Mouse (Mus musculus): ENCODE data around the gene Psmb9. TPM values are rescaled to one million over a fixed set of nuclear protein-coding genes. Genes with fewer than 3 reads are reported as not detected.

The Psmb9 gene
- polyA plus RNA-seq, 1 experiment: 134 TPM

DNA sequence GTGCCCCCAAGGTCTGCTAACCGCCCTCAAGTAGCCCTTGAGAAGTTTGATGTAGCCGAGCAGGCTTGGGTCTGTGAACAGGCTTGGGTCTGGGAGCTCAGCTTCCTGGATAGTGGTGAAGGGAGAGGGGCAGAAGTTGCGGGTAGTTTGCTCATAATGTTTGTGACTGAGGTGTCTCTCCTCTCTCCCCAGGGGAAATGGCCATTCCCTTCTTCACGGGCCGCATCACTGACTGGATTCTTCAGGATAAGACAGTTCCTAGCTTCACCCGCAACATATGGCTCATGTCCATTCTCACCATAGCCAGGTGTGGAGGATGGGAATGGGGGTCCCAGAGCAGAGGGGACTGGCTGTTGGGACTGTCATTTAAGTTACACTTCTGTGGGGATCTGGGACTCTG, 1.4 kb upstream of the Psmb9 start:
- H3K4me3 ChIP-seq (ENCODE audit: insufficient read depth, low read length): no peak overlapping the region
- TF ChIP-seq CTCF (IDR thresholded peaks at IDR 0.05; ENCODE audit: low read depth, low read length): no peak
- no peak for TF ChIP-seq POLR2A (IDR thresholded peaks at IDR 0.05; ENCODE audit: borderline replicate concordance, low read depth, low read length)
- H3K4me1 ChIP-seq (ENCODE audit: control insufficient read depth, insufficient read depth, low read length): peaks cover 7% of the 10 kb centered on the region; the same call in 1 of the 2 replicates
- H3K27ac ChIP-seq (ENCODE audit: insufficient read depth, low read depth, low read length): no peak overlapping the region

DNA sequence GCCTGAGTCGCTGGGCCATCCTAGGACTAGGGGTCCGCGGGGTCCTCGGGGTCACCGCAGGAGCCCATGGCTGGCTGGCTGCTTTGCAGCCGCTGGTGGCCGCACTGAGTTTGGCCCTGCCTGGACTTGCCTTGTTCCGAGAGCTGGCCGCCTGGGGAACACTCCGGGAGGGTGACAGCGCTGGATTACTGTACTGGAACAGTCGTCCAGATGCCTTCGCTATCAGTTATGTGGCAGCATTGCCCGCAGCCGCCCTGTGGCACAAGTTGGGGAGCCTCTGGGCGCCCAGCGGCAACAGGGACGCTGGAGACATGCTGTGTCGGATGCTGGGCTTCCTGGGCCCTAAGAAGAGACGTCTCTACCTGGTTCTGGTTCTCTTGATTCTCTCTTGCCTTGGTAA, 446 bp upstream of the Psmb9 start:
- TF ChIP-seq POLR2A (IDR thresholded peaks at IDR 0.05; ENCODE audit: borderline replicate concordance, low read depth, low read length) (no peak), CTCF (IDR thresholded peaks at IDR 0.05; ENCODE audit: low read depth, low read length) (no peak)
- H3K27ac ChIP-seq (ENCODE audit: insufficient read depth, low read depth, low read length): peak overlapping the region; percentile 89
- H3K4me1 ChIP-seq (ENCODE audit: control insufficient read depth, insufficient read depth, low read length): peaks cover 7% of the 10 kb centered on the region; the same call in 1 of the 2 replicates
- peak overlapping the region; percentile 81 for H3K4me3 ChIP-seq (ENCODE audit: insufficient read depth, low read length)

DNA sequence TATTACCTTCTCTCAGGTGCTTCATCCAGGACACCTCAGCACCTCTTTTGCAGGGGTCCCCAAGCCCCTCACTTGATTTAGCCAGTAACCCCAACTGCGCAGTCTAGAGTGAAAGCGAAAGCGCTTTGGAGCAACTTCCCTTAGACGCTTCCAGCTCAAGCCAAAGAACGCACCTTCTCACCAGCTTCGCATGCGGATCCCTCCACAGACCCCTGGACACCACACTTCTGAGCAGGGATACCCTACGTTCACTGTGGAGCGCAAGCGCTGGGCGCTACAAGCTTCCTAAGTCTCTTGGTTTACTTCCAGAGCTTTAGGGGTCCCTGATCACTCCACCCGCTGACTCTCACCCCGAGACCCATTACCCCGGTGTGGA, 691 bp downstream of the Psmb9 start:
- peak overlapping the region; percentile 81 for H3K4me3 ChIP-seq (ENCODE audit: insufficient read depth, low read length)
- H3K27ac ChIP-seq (ENCODE audit: insufficient read depth, low read depth, low read length): peak overlapping the region; percentile 65
- no peak for TF ChIP-seq POLR2A (IDR thresholded peaks at IDR 0.05; ENCODE audit: borderline replicate concordance, low read depth, low read length)
- TF ChIP-seq CTCF (IDR thresholded peaks at IDR 0.05; ENCODE audit: low read depth, low read length): no peak; the same call in 1 of the 2 replicates
- H3K4me1 ChIP-seq (ENCODE audit: control insufficient read depth, insufficient read depth, low read length): peaks cover 7% of the 10 kb centered on the region; the same call in 1 of the 2 replicates

DNA sequence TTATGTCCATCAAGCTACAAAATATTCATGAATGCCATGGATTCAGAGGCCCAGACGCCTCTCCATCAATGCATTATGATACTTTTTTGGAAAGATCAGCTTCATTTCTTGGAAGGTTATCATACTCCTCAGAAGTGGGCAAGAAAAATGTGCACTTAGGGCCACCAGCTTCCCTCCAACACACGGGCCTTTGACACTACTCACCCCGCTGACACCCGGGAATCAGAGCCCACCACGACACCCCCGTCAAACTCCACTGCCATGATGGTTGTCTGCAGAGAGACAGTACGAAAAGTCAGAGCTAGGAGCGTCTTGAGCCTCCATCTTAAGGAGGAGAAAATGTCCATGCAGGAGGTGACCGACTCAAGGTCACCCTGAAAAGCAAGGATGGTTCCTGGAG, 2.0 kb downstream of the Psmb9 start:
- TF ChIP-seq POLR2A (IDR thresholded peaks at IDR 0.05; ENCODE audit: borderline replicate concordance, low read depth, low read length) (no peak), CTCF (IDR thresholded peaks at IDR 0.05; ENCODE audit: low read depth, low read length) (no peak)
- Histone ChIP-seq H3K4me1 (ENCODE audit: control insufficient read depth, insufficient read depth, low read length) (peaks cover 12% of the 10 kb centered on the region), H3K4me3 (ENCODE audit: insufficient read depth, low read length) (no peak overlapping the region), H3K27ac (ENCODE audit: insufficient read depth, low read depth, low read length) (no peak overlapping the region)

DNA sequence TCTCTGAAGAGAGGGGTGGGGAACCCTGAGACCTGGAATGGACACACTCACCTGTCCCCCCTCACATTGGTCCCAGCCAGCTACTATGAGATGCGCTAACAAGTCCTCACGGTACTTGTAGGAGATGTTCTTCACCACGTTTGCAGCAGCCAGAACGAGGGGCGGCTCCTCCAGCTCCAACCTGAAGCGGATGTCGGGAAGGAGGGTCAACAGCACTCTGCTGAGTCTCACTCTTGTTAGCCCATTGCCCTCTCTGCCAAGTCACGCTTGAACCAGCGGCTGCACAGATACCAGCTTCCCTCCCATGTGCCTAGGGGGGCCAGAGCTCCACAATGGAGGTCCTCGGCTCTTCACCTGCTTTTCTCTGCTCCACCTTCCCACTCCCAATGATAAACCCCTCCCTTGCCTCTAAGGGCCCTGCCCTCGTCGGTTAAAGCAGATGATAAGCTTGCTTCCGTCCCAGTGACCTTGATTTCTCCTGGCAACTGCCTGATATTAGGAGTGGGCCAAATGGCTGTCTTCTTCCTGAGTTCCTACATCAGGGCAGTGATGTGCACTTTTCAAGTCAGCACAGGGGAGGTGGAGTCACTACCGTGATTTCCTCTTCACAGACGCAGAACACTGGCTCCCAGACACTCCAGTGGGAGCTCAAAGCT, 3.9 kb downstream of the Psmb9 start:
- Histone ChIP-seq H3K4me3 (ENCODE audit: insufficient read depth, low read length) (no peak overlapping the region), H3K27ac (ENCODE audit: insufficient read depth, low read depth, low read length) (no peak overlapping the region), H3K4me1 (ENCODE audit: control insufficient read depth, insufficient read depth, low read length) (peaks cover 11% of the 10 kb centered on the region)
- no peak for TF ChIP-seq POLR2A (IDR thresholded peaks at IDR 0.05; ENCODE audit: borderline replicate concordance, low read depth, low read length)
- TF ChIP-seq CTCF (IDR thresholded peaks at IDR 0.05; ENCODE audit: low read depth, low read length): no peak

DNA sequence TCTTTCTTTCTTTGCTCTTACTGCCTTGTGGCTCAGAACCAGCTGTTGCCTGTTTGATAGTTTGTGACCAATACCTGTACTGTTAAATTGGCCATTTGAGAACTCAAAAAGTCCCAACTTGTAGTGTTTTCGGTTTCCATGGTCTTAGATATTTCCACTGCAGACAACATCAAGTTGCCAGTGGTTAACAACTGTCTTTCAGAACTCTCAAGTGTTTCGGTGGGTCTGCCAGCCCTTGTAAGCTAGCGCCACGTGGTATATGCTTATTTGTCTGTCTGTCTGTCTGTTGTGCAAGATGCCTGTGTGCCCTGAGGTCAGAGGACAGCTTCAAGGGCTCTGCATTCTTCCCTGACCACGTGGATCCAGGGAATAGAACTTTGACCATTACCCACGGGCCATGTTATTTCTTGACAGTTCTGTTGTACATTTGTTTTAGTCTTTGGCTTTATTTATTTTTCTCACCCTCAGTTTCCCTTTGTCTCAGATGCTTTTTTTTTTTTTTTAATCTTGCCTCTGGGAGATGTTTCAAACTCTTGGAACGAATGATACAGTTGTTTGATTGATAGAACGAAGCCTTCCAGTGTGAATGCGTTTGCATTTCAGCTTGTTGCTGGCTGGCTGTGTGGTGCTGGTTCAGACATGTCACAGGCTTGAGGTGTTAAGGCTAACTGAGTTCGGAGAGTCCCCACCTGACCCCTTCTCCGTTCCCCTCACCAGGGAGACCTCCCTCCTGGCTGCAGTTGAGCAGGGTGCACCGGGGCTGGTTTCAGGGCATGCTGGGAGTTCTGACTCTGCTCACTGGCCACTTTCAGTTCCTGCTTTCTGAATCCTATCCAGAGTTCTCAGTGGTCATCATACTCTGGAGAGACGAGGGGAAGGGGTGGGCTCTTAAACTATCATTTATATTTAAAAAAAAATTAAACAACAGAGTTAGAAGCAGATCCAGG, 7.4 kb downstream of the Psmb9 start:
- H3K27ac ChIP-seq (ENCODE audit: insufficient read depth, low read depth, low read length): no peak overlapping the region
- peaks cover 7% of the 10 kb centered on the region for H3K4me1 ChIP-seq (ENCODE audit: control insufficient read depth, insufficient read depth, low read length)
- H3K4me3 ChIP-seq (ENCODE audit: insufficient read depth, low read length): no peak overlapping the region
- no peak for TF ChIP-seq CTCF (IDR thresholded peaks at IDR 0.05; ENCODE audit: low read depth, low read length)
- no peak for TF ChIP-seq POLR2A (IDR thresholded peaks at IDR 0.05; ENCODE audit: borderline replicate concordance, low read depth, low read length)

DNA sequence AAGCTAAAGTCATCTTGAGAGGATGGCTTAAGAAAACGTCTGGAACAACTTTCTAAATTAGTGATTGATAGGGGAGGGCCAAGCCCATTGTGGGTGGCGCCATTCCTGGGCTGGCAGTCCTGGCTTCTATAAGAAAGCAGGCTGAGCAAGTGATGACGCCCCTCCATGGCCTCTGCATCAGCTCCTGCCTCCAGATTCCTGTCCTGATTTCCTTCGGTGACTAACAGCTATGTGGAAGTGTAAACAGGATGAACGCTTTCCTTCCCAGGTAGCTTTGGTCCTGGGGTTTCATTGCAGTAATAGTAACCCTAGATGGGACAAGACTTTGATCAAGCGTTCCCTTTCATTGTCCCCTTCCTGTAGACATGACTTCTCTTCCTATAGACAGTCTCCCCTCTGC, 8.5 kb downstream of the Psmb9 start:
- Histone ChIP-seq H3K4me1 (ENCODE audit: control insufficient read depth, insufficient read depth, low read length) (peaks cover 13% of the 10 kb centered on the region), H3K27ac (ENCODE audit: insufficient read depth, low read depth, low read length) (no peak overlapping the region), H3K4me3 (ENCODE audit: insufficient read depth, low read length) (no peak overlapping the region)
- TF ChIP-seq CTCF (IDR thresholded peaks at IDR 0.05; ENCODE audit: low read depth, low read length) (no peak), POLR2A (IDR thresholded peaks at IDR 0.05; ENCODE audit: borderline replicate concordance, low read depth, low read length) (no peak)

DNA sequence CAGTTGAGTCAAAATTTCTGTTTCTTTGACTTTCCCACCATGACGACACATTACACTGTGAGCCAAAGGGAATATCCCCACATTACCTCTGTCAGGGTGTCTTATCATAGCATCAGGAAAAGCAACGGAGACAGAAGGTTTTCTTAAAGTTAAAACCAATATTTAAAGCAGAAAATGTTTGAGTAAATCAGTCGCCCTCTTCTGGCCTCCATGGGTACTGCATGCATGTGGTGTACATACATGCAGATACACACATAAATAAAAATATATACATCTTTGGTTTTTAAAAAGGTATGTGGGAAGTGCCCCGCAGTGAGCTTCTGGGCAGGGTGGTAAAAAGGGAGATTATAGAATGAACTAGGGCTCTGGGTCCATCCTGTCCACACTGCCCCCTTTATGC, 10.4 kb downstream of the Psmb9 start:
- Histone ChIP-seq H3K4me3 (ENCODE audit: insufficient read depth, low read length) (no peak overlapping the region), H3K4me1 (ENCODE audit: control insufficient read depth, insufficient read depth, low read length) (peaks cover 13% of the 10 kb centered on the region), H3K27ac (ENCODE audit: insufficient read depth, low read depth, low read length) (no peak overlapping the region)
- TF ChIP-seq POLR2A (IDR thresholded peaks at IDR 0.05; ENCODE audit: borderline replicate concordance, low read depth, low read length) (no peak), CTCF (IDR thresholded peaks at IDR 0.05; ENCODE audit: low read depth, low read length) (0 out of 2 replicates have a peak, but pooled peaks have one; percentile 11)

DNA sequence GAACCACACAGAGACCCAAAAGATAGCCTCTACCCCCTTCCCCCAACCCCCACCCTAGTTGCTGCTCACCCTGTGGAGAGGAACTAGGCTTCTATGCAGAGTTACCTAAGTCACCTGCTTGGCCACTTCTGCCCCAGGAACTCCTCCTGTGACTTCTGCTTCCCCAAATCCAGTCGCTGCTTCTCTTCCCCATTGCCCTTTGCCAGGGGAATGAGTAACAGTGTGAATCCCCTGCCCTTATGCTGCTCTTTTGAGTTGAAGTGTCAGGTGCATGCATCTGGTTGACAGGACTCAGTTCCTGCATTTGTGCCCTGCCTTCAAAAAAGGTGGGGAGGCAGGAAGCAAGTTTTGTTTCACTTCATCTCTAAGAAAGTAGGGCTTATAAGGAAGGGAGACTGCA, 13.5 kb downstream of the Psmb9 start:
- TF ChIP-seq POLR2A (IDR thresholded peaks at IDR 0.05; ENCODE audit: borderline replicate concordance, low read depth, low read length) (no peak), CTCF (IDR thresholded peaks at IDR 0.05; ENCODE audit: low read depth, low read length) (no peak)
- H3K27ac ChIP-seq (ENCODE audit: insufficient read depth, low read depth, low read length): no peak overlapping the region
- H3K4me3 ChIP-seq (ENCODE audit: insufficient read depth, low read length): no peak overlapping the region
- H3K4me1 ChIP-seq (ENCODE audit: control insufficient read depth, insufficient read depth, low read length): peaks cover 6% of the 10 kb centered on the region

DNA sequence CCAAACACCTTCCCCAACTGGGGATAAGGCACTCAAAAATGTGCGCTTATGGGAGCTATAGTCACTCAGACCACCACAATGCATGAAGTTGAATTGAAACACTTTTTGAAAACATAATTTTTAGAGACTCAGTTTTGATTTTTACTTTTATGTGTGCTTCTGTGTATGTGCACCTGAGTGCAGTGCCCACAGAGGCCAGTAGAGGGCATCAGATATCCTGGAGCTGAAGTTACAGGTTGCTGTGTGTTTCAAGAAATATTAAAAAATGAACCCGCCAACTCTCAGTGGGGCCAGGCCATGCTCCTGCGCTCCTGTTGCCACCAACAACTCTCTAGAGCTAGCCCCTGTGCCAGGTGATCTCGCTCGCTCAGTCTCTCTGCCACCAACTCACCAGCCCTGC, 15.0 kb downstream of the Psmb9 start:
- TF ChIP-seq CTCF (IDR thresholded peaks at IDR 0.05; ENCODE audit: low read depth, low read length) (no peak), POLR2A (IDR thresholded peaks at IDR 0.05; ENCODE audit: borderline replicate concordance, low read depth, low read length) (no peak)
- Histone ChIP-seq H3K27ac (ENCODE audit: insufficient read depth, low read depth, low read length) (no peak overlapping the region), H3K4me1 (ENCODE audit: control insufficient read depth, insufficient read depth, low read length) (peaks cover 6% of the 10 kb centered on the region), H3K4me3 (ENCODE audit: insufficient read depth, low read length) (no peak overlapping the region)

All from bone marrow macrophage, adult 2 months (primary cell).